Mouse (Mus musculus) kidney, adult 2 months (tissue): ENCODE measurements at regions not wholly inside any gene's neighbourhood (a gene's known extent, or its start where the extent isn't known, plus 50 kb on each side); places are given as distances from the start of the nearest gene placed in this dataset.

Experiments
- CTCF ChIP-seq: fragments of 200-500 bp; conservative IDR thresholded peaks from 2 replicates; pipeline ENCODE4 v1.5.1; 2011; ENCODE audit warnings: low read depth, mild to moderate bottlenecking, control low read depth, low read length, moderate library complexity, mixed read lengths; ENCODE audit not compliant: insufficient read depth, insufficient read length
- POLR2A ChIP-seq: fragments of 200-500 bp; IDR thresholded peaks from one replicate; pipeline ENCODE4 v1.6.1; 2011; ENCODE audit warnings: low read depth, low read length, control low read depth

DNA sequence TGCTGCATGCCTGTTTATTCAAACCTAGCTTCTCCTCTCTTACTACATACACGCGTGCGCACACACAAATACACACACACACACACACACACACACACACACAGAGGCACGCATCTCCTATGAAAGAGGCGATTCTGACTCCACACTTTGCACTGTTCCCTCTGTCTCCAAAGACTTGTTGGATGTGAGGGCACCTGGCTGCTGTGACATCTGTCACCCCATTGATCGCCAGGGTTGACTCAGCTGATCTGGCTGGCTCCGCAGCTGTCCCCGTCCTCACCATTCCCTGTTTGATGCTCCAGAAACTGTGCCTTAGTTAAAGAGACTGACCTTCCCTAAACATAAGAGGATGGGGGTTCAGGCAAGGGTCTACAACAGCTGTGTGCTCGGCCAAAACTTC, 137.6 kb upstream of the Cmc1 start:
- TF ChIP-seq CTCF (no peak), POLR2A (no peak)
